Mouse (Mus musculus) cerebellum, adult 2 months (tissue): ENCODE results near the gene Snx21. TPM values are rescaled to one million over a fixed set of nuclear protein-coding genes. Genes with fewer than 3 reads are reported as not detected.

Source experiments
- DNase-seq, 2 experiments: peaks; one replicate each; pipeline ENCODE4 v3.0.0; 2021
- H3K27ac ChIP-seq: fragments of 200-500 bp; 2 replicates; pipeline ENCODE4 v1.5.1; 2012; ENCODE audit warnings: low read length, control low read depth, inconsistent platforms; ENCODE audit not compliant: insufficient read depth
- H3K27me3 ChIP-seq: fragments of 200-500 bp; 2 replicates; pipeline ENCODE4 v1.6.1; 2012; ENCODE audit warnings: inconsistent platforms, mild to moderate bottlenecking, low read length, moderate library complexity; ENCODE audit not compliant: control insufficient read depth, insufficient read depth
- H3K4me1 ChIP-seq: fragments of 200-500 bp; 2 replicates; pipeline ENCODE4 v1.6.1; 2011; ENCODE audit warnings: low read length; ENCODE audit not compliant: control insufficient read depth, insufficient read depth
- H3K4me3 ChIP-seq: fragments of 200-500 bp; replicated peaks from 2 replicates; pipeline ENCODE3; 2011; ENCODE audit warnings: mild to moderate bottlenecking, low read depth, low read length, control low read depth; ENCODE audit not compliant: insufficient read depth
- CTCF ChIP-seq: fragments of 200-500 bp; IDR thresholded peaks from 2 replicates; pipeline ENCODE4 v1.5.1; 2011; ENCODE audit warnings: low read depth, mild to moderate bottlenecking, control low read depth, low read length, moderate library complexity, borderline replicate concordance; ENCODE audit not compliant: insufficient read depth
- POLR2A ChIP-seq: fragments of 200-500 bp; IDR thresholded peaks from 2 replicates; pipeline ENCODE4 v1.6.1; 2011; ENCODE audit warnings: low read length, control low read depth, borderline replicate concordance; ENCODE audit not compliant: insufficient read depth
- WGBS: fragments of 180-500 bp; shearing (Covaris S2); methylation state at CpG from one replicate; pipeline ENCODE4 v1.1.7; 2018; 5-methylcytosine and 5-hydroxymethylcytosine counted together
- polyA plus RNA-seq: library from polyadenylated mRNA; depleted of rRNA; stranded (reverse); fragments of >200 nt; gene quantifications from 2 replicates; pipeline ENCODE4 v1.2.3, GENCODE M21; 2012

Gene Snx21
- polyA plus RNA-seq, 1 experiment = 70.7 TPM

GRCm38 (mm10) chr2:164761971-164762370, 23.7 kb upstream of the Snx21 start:
- Histone ChIP-seq H3K27ac (0 out of 2 replicates have a peak overlapping the region, but pooled peaks have one; percentile 11), H3K4me3 (no peak overlapping the region), H3K4me1 (peaks cover 10% of the 10 kb centered on the region; the same call in 1 of the 2 replicates), H3K27me3 (no peaks in the 10 kb centered on the region)
- no peak for DNase-seq
- 59% methylated on average over 4 of the region's 4 CpGs for WGBS
- TF ChIP-seq CTCF (no peak), POLR2A (no peak)

DNA sequence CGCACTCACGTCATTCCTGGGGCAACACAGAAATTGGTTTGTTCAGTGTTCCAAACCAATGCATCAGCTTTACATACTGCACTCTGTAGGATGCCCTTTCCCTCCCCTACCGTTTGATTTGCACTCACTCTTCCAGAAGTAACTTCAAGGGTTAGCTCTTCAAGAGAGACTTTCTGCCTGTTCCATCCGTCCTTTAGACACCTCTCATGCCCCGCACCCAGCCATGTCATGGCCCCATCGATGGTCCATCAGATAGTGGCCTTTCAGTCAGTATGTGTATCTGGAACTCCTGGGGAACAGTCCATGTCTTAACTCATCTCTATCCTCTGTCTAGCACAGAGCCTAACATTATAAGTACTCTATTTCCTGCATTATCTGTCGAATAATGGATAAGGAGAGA, 23.0 kb upstream of the Snx21 start:
- no peaks in the 10 kb centered on the region for H3K27me3 ChIP-seq
- no peak overlapping the region for H3K4me3 ChIP-seq
- H3K4me1 ChIP-seq = peaks cover 10% of the 10 kb centered on the region; the same call in 1 of the 2 replicates
- no peak overlapping the region for H3K27ac ChIP-seq
- 84% methylated on average over 7 of the region's 7 CpGs for WGBS
- TF ChIP-seq POLR2A = no peak
- no peak for TF ChIP-seq CTCF
- DNase-seq = no peak

GRCm38 (mm10) chr2:164765841-164766240, 19.8 kb upstream of the Snx21 start:
- 29% methylated on average over 3 of the region's 3 CpGs for WGBS
- Histone ChIP-seq H3K4me3 (no peak overlapping the region), H3K27ac (no peak overlapping the region), H3K4me1 (peaks cover 10% of the 10 kb centered on the region; the same call in 1 of the 2 replicates), H3K27me3 (no peaks in the 10 kb centered on the region)
- TF ChIP-seq CTCF (no peak), POLR2A (no peak)
- no peak for DNase-seq

GRCm38 (mm10) chr2:164767812-164768540, 17.6 kb upstream of the Snx21 start:
- Histone ChIP-seq H3K4me3 (no peak overlapping the region), H3K4me1 (no peaks in the 10 kb centered on the region), H3K27ac (no peak overlapping the region), H3K27me3 (no peaks in the 10 kb centered on the region)
- DNase-seq = no peak
- TF ChIP-seq CTCF = no peak
- no peak for TF ChIP-seq POLR2A
- 58% methylated on average over 15 of the region's 15 CpGs for WGBS

DNA sequence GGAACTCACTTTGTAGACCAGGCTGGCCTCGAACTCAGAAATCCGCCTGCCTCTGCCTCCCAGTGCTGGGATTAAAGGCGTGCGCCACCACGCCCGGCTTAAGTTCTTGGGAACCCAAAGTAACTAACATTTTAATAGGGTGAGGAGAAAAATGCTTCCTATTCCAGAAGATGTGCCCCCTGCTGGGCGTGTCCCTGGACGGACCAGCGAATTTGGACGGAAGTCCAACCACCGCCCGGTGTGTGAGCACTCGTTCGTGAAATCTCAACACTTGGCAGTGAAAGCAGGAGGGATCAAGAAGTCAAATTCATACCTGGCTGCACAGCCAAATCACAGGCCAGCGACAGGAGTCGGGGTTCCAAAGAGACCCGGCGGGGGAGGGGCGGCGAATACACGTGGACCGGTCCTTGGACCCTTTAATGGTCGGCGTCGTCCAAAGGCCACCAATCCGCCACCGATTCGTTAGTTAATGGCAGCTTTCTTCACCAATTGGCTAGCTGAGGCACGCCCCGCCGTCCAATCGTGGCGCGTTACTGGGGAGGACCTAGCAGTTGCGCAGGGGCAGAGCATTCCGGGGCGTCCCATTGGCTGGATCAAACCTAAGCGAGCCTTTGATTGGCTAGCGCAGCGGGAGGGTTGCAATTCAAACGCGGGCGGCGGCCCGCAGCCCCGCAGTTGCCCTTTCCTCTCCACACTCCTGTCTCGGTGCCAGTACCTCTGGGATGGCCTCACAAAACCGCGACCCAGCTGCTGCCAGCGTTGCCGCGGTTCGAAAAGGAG, 16.2 kb upstream of the Snx21 start, which contains the start of gene Ube2c:
Gene Ube2c (plus strand): TSS at position 641 of the 780 bp plus-strand sequence.
- 2% methylated on average over 53 of the region's 53 CpGs for WGBS
- Histone ChIP-seq H3K27me3 (no peaks in the 10 kb centered on the region), H3K27ac (no peak within 1 kb of the TSS), H3K4me1 (no peaks in the 10 kb centered on the region), H3K4me3 (peak within 1 kb of the TSS; percentile 66)
- DNase-seq = peak; percentile 98 to 99
- no peak for TF ChIP-seq POLR2A
- TF ChIP-seq CTCF = no peak

- WGBS = 2% methylated on average over 15 of the region's 15 CpGs
- Histone ChIP-seq H3K4me3 (no peak overlapping the region), H3K4me1 (no peaks in the 10 kb centered on the region), H3K27me3 (no peaks in the 10 kb centered on the region), H3K27ac (no peak overlapping the region)
- DNase-seq = no peak
- TF ChIP-seq POLR2A (no peak), CTCF (no peak)
Observed at GRCm38 (mm10) chr2:164770279-164770678, 15.3 kb upstream of the Snx21 start.

DNA sequence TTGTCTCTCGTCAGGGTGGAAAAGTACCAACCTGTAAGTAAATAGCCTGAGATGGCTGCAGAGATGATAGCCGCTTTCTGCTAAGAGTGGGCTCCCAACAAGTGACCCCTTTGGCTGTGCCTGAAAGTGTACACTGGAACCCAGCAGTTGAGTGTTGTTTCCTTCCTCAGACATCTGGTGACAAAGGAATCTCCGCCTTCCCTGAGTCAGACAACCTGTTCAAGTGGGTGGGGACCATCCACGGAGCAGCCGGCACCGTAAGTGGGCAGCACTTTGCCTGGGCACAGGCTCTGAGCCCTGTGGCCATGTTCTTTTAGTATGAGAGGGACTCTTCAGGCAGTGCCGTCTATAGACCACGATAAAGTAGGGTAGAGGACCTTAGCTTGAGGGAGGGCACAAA, 14.5 kb upstream of the Snx21 start:
- TF ChIP-seq POLR2A (no peak), CTCF (no peak)
- no peak overlapping the region for H3K27ac ChIP-seq
- no peaks in the 10 kb centered on the region for H3K4me1 ChIP-seq
- 59% methylated on average over 8 of the region's 8 CpGs for WGBS
- no peak overlapping the region for H3K4me3 ChIP-seq
- no peaks in the 10 kb centered on the region for H3K27me3 ChIP-seq
- no peak for DNase-seq

GRCm38 (mm10) chr2:164773229-164773988, 12.2 kb upstream of the Snx21 start:
- WGBS = 80% methylated on average over 14 of the region's 14 CpGs
- Histone ChIP-seq H3K27ac (no peak overlapping the region), H3K4me3 (no peak overlapping the region), H3K27me3 (no peaks in the 10 kb centered on the region), H3K4me1 (peaks cover 1% of the 10 kb centered on the region; the same call in 1 of the 2 replicates)
- TF ChIP-seq POLR2A = no peak
- no peak for TF ChIP-seq CTCF
- no peak for DNase-seq
